10 mouse cellular contexts compared by ENCODE assay signal in the genomic region with DNA sequence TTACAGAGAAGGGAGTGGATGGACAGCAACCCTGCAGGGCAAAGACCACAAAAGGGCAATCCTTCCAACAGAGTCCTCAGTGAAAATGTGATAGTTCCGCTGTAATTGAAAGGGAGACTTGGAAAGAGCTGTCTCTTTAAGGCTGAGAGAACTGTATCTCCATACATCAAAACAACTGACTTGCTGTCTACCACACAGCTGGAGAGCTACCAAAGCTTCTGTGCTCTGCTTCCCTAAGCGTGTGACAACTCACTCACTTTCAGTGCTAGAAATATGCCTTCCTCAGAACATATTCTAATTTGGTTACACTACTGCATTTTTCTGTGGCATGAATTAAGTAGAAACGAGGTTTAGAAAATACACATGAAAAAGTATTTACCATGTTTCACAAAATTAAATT. TPM values are rescaled to one million over a fixed set of nuclear protein-coding genes. Genes with fewer than 3 reads are reported as not detected.
DNase-seq lines count a peak whose midpoint lies in the region; ATAC-seq and TF ChIP-seq lines count a peak whose summit lies in the region.
"Had no signal": no experiment of that assay in that cellular context is flagged by ENCODE, and none has a peak within 500 bp of the region (broad histone marks: within the 10 kb centered on the region; RNA-seq: fewer than 3 reads in every experiment).

No protein-coding gene starts in this region.

- no peak for TF ChIP-seq CTCF in lung, embryonic 14.5 days (IDR thresholded peaks at IDR 0.05; ENCODE audit: low read depth)
- TF ChIP-seq CTCF in lung, adult 2 months (IDR thresholded peaks at IDR 0.05; ENCODE audit: insufficient read depth, low read length) = no peak

- peaks cover 21% of the 10 kb centered on the region for H3K4me1 ChIP-seq in heart, embryonic 10.5 days
- peaks cover 5% of the 10 kb centered on the region for H3K4me1 ChIP-seq in lung, embryonic 14.5 days (ENCODE audit: insufficient read depth)
- no peaks in the 10 kb centered on the region; the same call in 1 of the 2 replicates for H3K4me1 ChIP-seq in lung, adult 2 months (ENCODE audit: control insufficient read depth, insufficient read depth, low read length)
- H3K4me1 ChIP-seq in intestine, embryonic 16.5 days (ENCODE audit: control insufficient read depth, insufficient read depth, low read length) = peaks cover 20% of the 10 kb centered on the region

- ATAC-seq in lung, embryonic 14.5 days (ENCODE audit: insufficient read depth) = peak; percentile 70; the same call in 1 of the 2 replicates
- peak; percentile 58; the same call in 1 of the 2 replicates for ATAC-seq in intestine, embryonic 16.5 days
- no peak for ATAC-seq in erythroblast, adult 5-6 weeks (replicated peaks; ENCODE audit: low FRiP score, poor library complexity, severe bottlenecking)

- no peak overlapping the region for H3K9ac ChIP-seq in lung, embryonic 14.5 days
- H3K9ac ChIP-seq in intestine, embryonic 16.5 days (ENCODE audit: low read depth, low read length) = no peak overlapping the region
- H3K9ac ChIP-seq: midbrain, embryonic 12.5 days had no signal

- no peak for TF ChIP-seq POLR2A in lung, adult 2 months (IDR thresholded peaks at IDR 0.05; ENCODE audit: borderline replicate concordance, extremely low read depth, low read depth, low read length)

- no peak for DNase-seq in heart, embryonic 10.5 days (ENCODE audit: low spot score)
- DNase-seq in heart, postnatal 36 days = no peak
- peak; percentile 66 for DNase-seq in lung, embryonic 14.5 days
- DNase-seq in lung, adult 2 months = no peak
- peak; percentile 28 for DNase-seq in adipocyte (ENCODE audit: low spot score)
- no peak for DNase-seq in cerebellum, postnatal 25 days
- DNase-seq: kidney, adult 18-20 months had no signal

- 64% methylated on average over 3 of the region's 3 CpGs for WGBS in heart, embryonic 10.5 days
- WGBS in lung, embryonic 14.5 days = 37% methylated on average over 3 of the region's 3 CpGs
- WGBS in lung, adult 2 months = 48% methylated on average over 3 of the region's 3 CpGs
- 47% methylated on average over 3 of the region's 3 CpGs for WGBS in intestine, embryonic 16.5 days

- 0 out of 2 replicates have a peak overlapping the region, but pooled peaks have one; percentile 16 for H3K27ac ChIP-seq in heart, embryonic 10.5 days
- peak overlapping the region; percentile 52; the same call in 1 of the 2 replicates for H3K27ac ChIP-seq in lung, embryonic 14.5 days (ENCODE audit: low read depth)
- peak overlapping the region; percentile 79 for H3K27ac ChIP-seq in intestine, embryonic 16.5 days (ENCODE audit: low read length)
- H3K27ac ChIP-seq: midbrain, embryonic 12.5 days had no signal

- no peaks in the 10 kb centered on the region for H3K9me3 ChIP-seq in heart, embryonic 10.5 days
- no peaks in the 10 kb centered on the region for H3K9me3 ChIP-seq in lung, embryonic 14.5 days (ENCODE audit: low read depth, low read length)
- H3K9me3 ChIP-seq in intestine, embryonic 16.5 days (ENCODE audit: control insufficient read depth, low read length) = no peaks in the 10 kb centered on the region
- H3K9me3 ChIP-seq: midbrain, embryonic 12.5 days had no signal

- H3K4me2 ChIP-seq in lung, embryonic 14.5 days = no peak overlapping the region
- H3K4me2 ChIP-seq in intestine, embryonic 16.5 days (ENCODE audit: low read depth, low read length) = no peak overlapping the region
- H3K4me2 ChIP-seq: midbrain, embryonic 12.5 days had no signal

- H3K27me3 ChIP-seq in heart, embryonic 10.5 days (ENCODE audit: insufficient read depth, poor library complexity, severe bottlenecking) = no peaks in the 10 kb centered on the region
- no peaks in the 10 kb centered on the region for H3K27me3 ChIP-seq in lung, embryonic 14.5 days (ENCODE audit: insufficient read depth, low read length)
- no peaks in the 10 kb centered on the region for H3K27me3 ChIP-seq in intestine, embryonic 16.5 days (replicated peaks; ENCODE audit: control insufficient read depth, insufficient read depth, low read length)
- H3K27me3 ChIP-seq: midbrain, embryonic 12.5 days had no signal

- no peaks in the 10 kb centered on the region for H3K36me3 ChIP-seq in heart, embryonic 10.5 days
- H3K36me3 ChIP-seq in lung, embryonic 14.5 days (ENCODE audit: insufficient read depth) = 0 out of 2 replicates have a peak, but pooled peaks cover 4% of the 10 kb centered on the region
- no peaks in the 10 kb centered on the region for H3K36me3 ChIP-seq in intestine, embryonic 16.5 days (ENCODE audit: control insufficient read depth, insufficient read depth, low read length)

- intact Hi-C loops in heart, postnatal 36 days (cut with DNase I) = loop anchor here (5.0 kb wide), 1 partner anchor 43 kb away; no protein-coding TSS in a partner anchor

- no peak overlapping the region for H3K4me3 ChIP-seq in heart, embryonic 10.5 days
- no peak overlapping the region for H3K4me3 ChIP-seq in lung, embryonic 14.5 days (ENCODE audit: low read depth, low read length)
- no peak overlapping the region for H3K4me3 ChIP-seq in lung, adult 2 months (replicated peaks; ENCODE audit: extremely low read depth, low read depth, low read length)
- H3K4me3 ChIP-seq in intestine, embryonic 16.5 days (ENCODE audit: low read length) = no peak overlapping the region
- H3K4me3 ChIP-seq: midbrain, embryonic 12.5 days had no signal

RNA-seq across cellular contexts. Expression of gene Angptl1, which starts 25.9 kb away (rescaled TPM):
- 0.79 and 1.9 TPM in 2 replicates for polyA plus RNA-seq in heart, embryonic 10.5 days (2016; fragmentation: Nextera tagmentation; extraction: Ambion mirVana)
- total RNA-seq in heart, postnatal 36 days (2021) = 1 to 10 TPM; 2.3 to 2.5 TPM
- polyA plus RNA-seq in lung, embryonic 14.5 days (2014; fragmentation: Nextera tagmentation; extraction: Ambion mirVana) = 1.2 and 1.8 TPM in 2 replicates
- polyA plus RNA-seq in lung, adult 2 months (2012; rRNA removed) = 0.09 and 0.96 TPM in 2 replicates
- 29.4 and 29.8 TPM in 2 replicates for polyA plus RNA-seq in intestine, embryonic 16.5 days (2015; fragmentation: Nextera tagmentation; extraction: Ambion mirVana)
- not detected in 2 replicates for total RNA-seq in erythroblast, adult 5-6 weeks (2015; ENCODE audit: low replicate concordance)
- total RNA-seq in erythroblast, adult 5-6 weeks (2017; ENCODE audit: low replicate concordance) = not detected in 2 replicates

Comparison
In these comparisons a context has a peak if more than half of its experiments do, and no peak if none do; other contexts are left out.
1. DNase-seq: peak in lung, embryonic 14.5 days (single experiment) and adipocyte (single experiment); none in heart, embryonic 10.5 days (single experiment), heart, postnatal 36 days (0 of 2), lung, adult 2 months (single experiment) and cerebellum, postnatal 25 days (0 of 2).
2. H3K27ac ChIP-seq: peak in every context shown above with its lines; median percentile 79 in intestine, embryonic 16.5 days; 52 in lung, embryonic 14.5 days; 16 in heart, embryonic 10.5 days.
3. RNA of gene Angptl1, which starts 25.9 kb away (polyA plus RNA-seq): 29.4 to 29.8 TPM in intestine, embryonic 16.5 days; 0.79 to 1.9 TPM in heart, embryonic 10.5 days, 1.2 to 1.8 TPM in lung, embryonic 14.5 days and 0.09 to 0.96 TPM in lung, adult 2 months; every median in the first group is over 10 times any median in the second.